Mouse (Mus musculus): ENCODE data around the gene Hmgb1.

- TF ChIP-seq CTCF (IDR thresholded peaks at IDR 0.05; ENCODE audit: control insufficient read depth, insufficient read depth, insufficient replicate concordance, low read depth, low read length) (no peak), POLR2A (IDR thresholded peaks at IDR 0.05; ENCODE audit: control insufficient read depth, low read depth, low read length) (no peak)
Measured at GRCm38 (mm10) chr5:149178095-149178494, 6.2 kb downstream of the Hmgb1 start.
